Mouse (Mus musculus): ENCODE measurements around the gene Stpg1. TPM values are rescaled to one million over a fixed set of nuclear protein-coding genes. Genes with fewer than 3 reads are reported as not detected.
A peak's percentile ranks its signal among the peaks of the same experiment; 100 is the strongest.

The Stpg1 gene
- polyA plus RNA-seq, 1 experiment from 2014 or later, result 0.23 TPM

- Histone ChIP-seq H3K4me2 (replicated peaks) (no peak overlapping the region), H3K27me3 (no peaks in the 10 kb centered on the region), H3K4me1 (no peaks in the 10 kb centered on the region), H3K9ac (no peak overlapping the region), H3K36me3 (no peaks in the 10 kb centered on the region), H3K27ac (no peak overlapping the region), H3K9me3 (no peaks in the 10 kb centered on the region), H3K4me3 (no peak overlapping the region)
- ATAC-seq (ENCODE audit: insufficient number of reproducible peaks, insufficient read depth, low FRiP score, low TSS enrichment), result no peak
- 56% methylated on average over 14 of the region's 14 CpGs for WGBS
These were observed 20.3 kb downstream of the Stpg1 start for GRCm38 (mm10) chr4:135514925-135515324.

GRCm38 (mm10) chr4:135516351-135517316 is 22.0 kb downstream of the Stpg1 start:
- no peak for ATAC-seq (ENCODE audit: insufficient number of reproducible peaks, insufficient read depth, low FRiP score, low TSS enrichment)
- Histone ChIP-seq H3K36me3 (no peaks in the 10 kb centered on the region), H3K9ac (no peak overlapping the region), H3K4me3 (no peak overlapping the region), H3K9me3 (no peaks in the 10 kb centered on the region), H3K4me2 (replicated peaks) (no peak overlapping the region), H3K27ac (no peak overlapping the region), H3K4me1 (no peaks in the 10 kb centered on the region), H3K27me3 (no peaks in the 10 kb centered on the region)
- 55% methylated on average over 15 of the region's 15 CpGs for WGBS

- no peak overlapping the region for H3K9ac ChIP-seq
- H3K27me3 ChIP-seq, result no peaks in the 10 kb centered on the region
- WGBS, result 84% methylated on average over 12 of the region's 12 CpGs
- no peaks in the 10 kb centered on the region for H3K9me3 ChIP-seq
- no peak overlapping the region for H3K4me2 ChIP-seq (replicated peaks)
- H3K4me3 ChIP-seq, result no peak overlapping the region
- ATAC-seq (ENCODE audit: insufficient number of reproducible peaks, insufficient read depth, low FRiP score, low TSS enrichment), result no peak
- no peaks in the 10 kb centered on the region for H3K36me3 ChIP-seq
- H3K27ac ChIP-seq, result no peak overlapping the region
- no peaks in the 10 kb centered on the region for H3K4me1 ChIP-seq
These were observed 23.5 kb downstream of the Stpg1 start for GRCm38 (mm10) chr4:135518135-135518534.

- 72% methylated on average over 9 of the region's 9 CpGs for WGBS
- Histone ChIP-seq H3K36me3 (no peaks in the 10 kb centered on the region), H3K9me3 (no peaks in the 10 kb centered on the region), H3K4me3 (no peak overlapping the region), H3K27me3 (peaks cover 4% of the 10 kb centered on the region; the same call in 1 of the 2 replicates), H3K27ac (no peak overlapping the region), H3K9ac (no peak overlapping the region), H3K4me2 (replicated peaks) (no peak overlapping the region), H3K4me1 (peaks cover 15% of the 10 kb centered on the region)
- no peak for ATAC-seq (ENCODE audit: insufficient number of reproducible peaks, insufficient read depth, low FRiP score, low TSS enrichment)
These were observed 25.8 kb downstream of the Stpg1 start for GRCm38 (mm10) chr4:135520421-135520820.

GRCm38 (mm10) chr4:135523939-135524338 is 29.3 kb downstream of the Stpg1 start:
- Histone ChIP-seq H3K4me2 (replicated peaks) (no peak overlapping the region), H3K27ac (no peak overlapping the region), H3K4me1 (peaks cover 22% of the 10 kb centered on the region), H3K4me3 (no peak overlapping the region), H3K27me3 (peaks cover 12% of the 10 kb centered on the region), H3K9me3 (no peaks in the 10 kb centered on the region), H3K9ac (no peak overlapping the region), H3K36me3 (no peaks in the 10 kb centered on the region)
- ATAC-seq (ENCODE audit: insufficient number of reproducible peaks, insufficient read depth, low FRiP score, low TSS enrichment), result no peak
- 2% methylated on average over 5 of the region's 7 CpGs for WGBS

GRCm38 (mm10) chr4:135525057-135525456 is 30.5 kb downstream of the Stpg1 start:
- no peak for ATAC-seq (ENCODE audit: insufficient number of reproducible peaks, insufficient read depth, low FRiP score, low TSS enrichment)
- Histone ChIP-seq H3K9me3 (no peaks in the 10 kb centered on the region), H3K4me2 (replicated peaks) (no peak overlapping the region), H3K4me1 (peaks cover 22% of the 10 kb centered on the region), H3K27me3 (peaks cover 12% of the 10 kb centered on the region), H3K4me3 (no peak overlapping the region), H3K36me3 (no peaks in the 10 kb centered on the region), H3K9ac (no peak overlapping the region), H3K27ac (no peak overlapping the region)
- 64% methylated on average over 12 of the region's 12 CpGs for WGBS

- Histone ChIP-seq H3K4me1 (peaks cover 22% of the 10 kb centered on the region), H3K4me2 (replicated peaks) (peak overlapping the region; percentile 16; the same call in 1 of the 2 replicates), H3K4me3 (no peak overlapping the region), H3K9me3 (peaks cover 7% of the 10 kb centered on the region), H3K36me3 (no peaks in the 10 kb centered on the region), H3K27me3 (peaks cover 12% of the 10 kb centered on the region), H3K9ac (no peak overlapping the region), H3K27ac (no peak overlapping the region)
- no peak for ATAC-seq (ENCODE audit: insufficient number of reproducible peaks, insufficient read depth, low FRiP score, low TSS enrichment)
- WGBS, result 14% methylated on average over 14 of the region's 14 CpGs
These were observed 31.6 kb downstream of the Stpg1 start for GRCm38 (mm10) chr4:135526039-135526710.

- H3K4me1 ChIP-seq, result peaks cover 8% of the 10 kb centered on the region; the same call in 1 of the 2 replicates
- 51% methylated on average over 2 of the region's 2 CpGs for WGBS
- H3K4me3 ChIP-seq, result no peak overlapping the region
- H3K4me2 ChIP-seq (replicated peaks), result no peak overlapping the region
- H3K27ac ChIP-seq, result no peak overlapping the region
- peaks cover 10% of the 10 kb centered on the region for H3K27me3 ChIP-seq
- H3K36me3 ChIP-seq, result no peaks in the 10 kb centered on the region
- peaks cover 7% of the 10 kb centered on the region for H3K9me3 ChIP-seq
- no peak overlapping the region for H3K9ac ChIP-seq
- no peak for ATAC-seq (ENCODE audit: insufficient number of reproducible peaks, insufficient read depth, low FRiP score, low TSS enrichment)
These were observed 35.7 kb downstream of the Stpg1 start for GRCm38 (mm10) chr4:135530270-135530669.

GRCm38 (mm10) chr4:135531236-135531635 is 36.6 kb downstream of the Stpg1 start:
- ATAC-seq (ENCODE audit: insufficient number of reproducible peaks, insufficient read depth, low FRiP score, low TSS enrichment), result no peak
- Histone ChIP-seq H3K27ac (no peak overlapping the region), H3K4me2 (replicated peaks) (no peak overlapping the region), H3K36me3 (no peaks in the 10 kb centered on the region), H3K4me3 (no peak overlapping the region), H3K4me1 (peaks cover 5% of the 10 kb centered on the region; the same call in 1 of the 2 replicates), H3K9ac (no peak overlapping the region), H3K27me3 (peaks cover 2% of the 10 kb centered on the region; the same call in 1 of the 2 replicates), H3K9me3 (peaks cover 7% of the 10 kb centered on the region)
- WGBS, result 84% methylated on average over 9 of the region's 9 CpGs

- no peak for ATAC-seq (ENCODE audit: insufficient number of reproducible peaks, insufficient read depth, low FRiP score, low TSS enrichment)
- H3K4me2 ChIP-seq (replicated peaks), result no peak overlapping the region
- no peaks in the 10 kb centered on the region for H3K27me3 ChIP-seq
- no peaks in the 10 kb centered on the region for H3K4me1 ChIP-seq
- H3K4me3 ChIP-seq, result no peak overlapping the region
- WGBS, result 52% methylated on average over 9 of the region's 9 CpGs
- peaks cover 7% of the 10 kb centered on the region for H3K9me3 ChIP-seq
- no peak overlapping the region for H3K27ac ChIP-seq
- H3K36me3 ChIP-seq, result no peaks in the 10 kb centered on the region
- no peak overlapping the region for H3K9ac ChIP-seq
These were observed 37.4 kb downstream of the Stpg1 start for GRCm38 (mm10) chr4:135531771-135532613.

- no peaks in the 10 kb centered on the region for H3K36me3 ChIP-seq
- H3K4me1 ChIP-seq, result no peaks in the 10 kb centered on the region
- peaks cover 7% of the 10 kb centered on the region for H3K9me3 ChIP-seq
- 70% methylated on average over 6 of the region's 6 CpGs for WGBS
- H3K4me2 ChIP-seq (replicated peaks), result no peak overlapping the region
- no peak overlapping the region for H3K27ac ChIP-seq
- no peaks in the 10 kb centered on the region for H3K27me3 ChIP-seq
- no peak overlapping the region; the same call in 1 of the 2 replicates for H3K9ac ChIP-seq
- no peak for ATAC-seq (ENCODE audit: insufficient number of reproducible peaks, insufficient read depth, low FRiP score, low TSS enrichment)
- no peak overlapping the region for H3K4me3 ChIP-seq
These were observed 38.4 kb downstream of the Stpg1 start for GRCm38 (mm10) chr4:135533001-135533400.
